Mouse (Mus musculus) spleen, adult 2 months (tissue): ENCODE data around the gene St6galnac3. TPM values are rescaled to one million over a fixed set of nuclear protein-coding genes. Genes with fewer than 3 reads are reported as not detected.

Source experiments
- DNase-seq, 2 experiments: peaks; one replicate each; pipeline versions ENCODE4 v3.0.0 to v3.0.0-alpha.2; 2012 to 2021; ENCODE audit warnings: low spot score in 2 of 2, low read depth in 1 of 2
- H3K27ac ChIP-seq: fragments of 200-500 bp; 2 replicates; pipeline ENCODE4 v1.5.1; 2012; ENCODE audit warnings: low read length, inconsistent platforms; ENCODE audit not compliant: insufficient read depth
- H3K27me3 ChIP-seq: fragments of 200-500 bp; 2 replicates; pipeline ENCODE4 v1.6.1; 2012; ENCODE audit warnings: mild to moderate bottlenecking, moderate library complexity, low read length, inconsistent platforms; ENCODE audit not compliant: control insufficient read depth, insufficient read depth
- H3K36me3 ChIP-seq: fragments of 200-500 bp; 2 replicates; pipeline ENCODE4 v1.6.1; 2012; ENCODE audit warnings: mild to moderate bottlenecking, low read length, inconsistent platforms; ENCODE audit not compliant: control insufficient read depth, insufficient read depth
- H3K4me1 ChIP-seq: fragments of 200-500 bp; 2 replicates; pipeline ENCODE4 v1.6.1; 2011; ENCODE audit warnings: inconsistent platforms; ENCODE audit not compliant: control insufficient read depth, insufficient read depth, insufficient read length
- H3K4me3 ChIP-seq: fragments of 200-500 bp; 2 replicates; pipeline ENCODE4 v1.5.1; 2011; ENCODE audit warnings: mild to moderate bottlenecking, inconsistent platforms; ENCODE audit not compliant: insufficient read depth, insufficient read length; ENCODE audit errors: extremely low read depth
- CTCF ChIP-seq: fragments of 200-500 bp; IDR thresholded peaks from 2 replicates; pipeline ENCODE4 v1.5.1; 2011; ENCODE audit warnings: mild to moderate bottlenecking, inconsistent platforms; ENCODE audit not compliant: insufficient read depth, insufficient read length, insufficient replicate concordance; ENCODE audit errors: extremely low read depth
- POLR2A ChIP-seq: fragments of 200-500 bp; IDR thresholded peaks from 2 replicates; pipeline ENCODE4 v1.6.1; 2011; ENCODE audit warnings: low read depth, low read length, inconsistent platforms
- WGBS: fragments of 180-500 bp; shearing (Covaris S2); methylation state at CpG from one replicate; pipeline ENCODE4 v1.1.7; 2018; 5-methylcytosine and 5-hydroxymethylcytosine counted together
- polyA plus RNA-seq: library from polyadenylated mRNA; depleted of rRNA; stranded (reverse); fragments of >200 nt; gene quantifications from 2 replicates; pipeline ENCODE4 v1.2.3, GENCODE M21; 2012

Gene St6galnac3
- polyA plus RNA-seq, 1 experiment: 3.0 TPM

DNA sequence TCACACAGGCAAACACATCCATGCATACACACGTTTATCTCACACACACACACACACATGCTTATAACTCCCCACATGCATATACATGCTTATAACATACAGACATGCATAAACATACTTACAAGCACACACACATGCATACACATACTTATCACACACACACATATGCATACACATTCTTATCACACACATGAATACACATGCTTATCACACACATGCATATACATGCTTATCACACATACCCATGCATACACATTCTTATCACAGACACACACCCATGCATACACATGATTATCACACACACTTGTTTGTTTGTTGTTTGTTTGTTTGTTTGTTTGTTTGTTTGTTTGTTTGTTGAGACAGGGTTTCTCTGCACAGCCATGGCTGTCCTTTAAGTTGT, 40.1 kb downstream of the St6galnac3 start:
- DNase-seq: no peak
- Histone ChIP-seq H3K27ac (no peak overlapping the region), H3K36me3 (no peaks in the 10 kb centered on the region), H3K4me1 (peaks cover 7% of the 10 kb centered on the region; the same call in 1 of the 2 replicates), H3K4me3 (no peak overlapping the region), H3K27me3 (no peaks in the 10 kb centered on the region)
- TF ChIP-seq CTCF: no peak
- TF ChIP-seq POLR2A: no peak
- WGBS: 72% methylated on average over 1 of the region's 1 CpGs

DNA sequence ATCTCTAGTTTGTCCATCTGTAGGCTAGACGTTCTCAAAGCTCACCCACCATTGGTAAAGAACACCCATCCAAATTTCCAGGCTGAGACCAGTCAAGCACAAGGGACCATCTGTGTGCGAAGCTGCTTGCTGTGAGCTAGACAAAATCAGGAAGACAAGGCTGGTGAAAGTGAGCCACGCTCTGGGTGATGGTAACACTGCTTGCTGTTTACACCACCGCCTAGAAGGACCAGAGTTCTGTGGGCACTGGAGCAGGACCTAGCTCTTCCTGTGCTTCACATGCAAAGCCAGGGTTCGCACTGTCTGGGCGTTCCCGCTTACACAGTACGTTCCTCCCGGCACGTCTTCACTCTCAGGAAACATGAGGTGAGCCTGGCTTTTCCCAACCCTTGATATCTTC, 42.7 kb downstream of the St6galnac3 start:
- peak overlapping the region; percentile 74 for H3K27ac ChIP-seq
- no peaks in the 10 kb centered on the region for H3K36me3 ChIP-seq
- H3K27me3 ChIP-seq: no peaks in the 10 kb centered on the region
- 57% methylated on average over 10 of the region's 10 CpGs for WGBS
- peaks cover 7% of the 10 kb centered on the region; the same call in 1 of the 2 replicates for H3K4me1 ChIP-seq
- peak overlapping the region; percentile 50; the same call in 1 of the 2 replicates for H3K4me3 ChIP-seq
- no peak; the same call in 1 of the 2 replicates for TF ChIP-seq POLR2A
- no peak for TF ChIP-seq CTCF
- peak; percentile 14 to 38 for DNase-seq

DNA sequence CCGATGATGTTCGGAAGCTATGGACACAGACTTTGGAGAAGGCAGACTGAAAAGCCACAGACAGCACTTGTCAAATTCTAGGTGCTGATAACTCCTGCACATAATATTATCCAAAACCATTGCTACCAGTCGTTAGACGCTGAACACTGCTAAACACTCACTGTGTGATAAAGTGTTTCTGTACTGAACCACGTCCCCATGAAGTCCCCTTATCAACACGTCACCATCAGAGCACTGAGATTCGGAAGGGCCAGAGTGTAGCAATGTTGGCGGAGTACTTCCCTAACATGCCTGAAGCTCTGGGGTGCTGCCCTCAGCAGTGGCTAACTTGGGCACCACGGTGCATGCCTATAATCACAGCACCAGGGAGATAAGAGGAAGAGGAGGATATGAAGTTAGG, 43.3 kb downstream of the St6galnac3 start:
- Histone ChIP-seq H3K27ac (peak overlapping the region; percentile 34; the same call in 1 of the 2 replicates), H3K4me1 (peaks cover 7% of the 10 kb centered on the region; the same call in 1 of the 2 replicates), H3K36me3 (no peaks in the 10 kb centered on the region), H3K27me3 (no peaks in the 10 kb centered on the region), H3K4me3 (no peak overlapping the region)
- WGBS: 87% methylated on average over 9 of the region's 9 CpGs
- no peak for TF ChIP-seq POLR2A
- no peak for TF ChIP-seq CTCF
- DNase-seq: no peak

DNA sequence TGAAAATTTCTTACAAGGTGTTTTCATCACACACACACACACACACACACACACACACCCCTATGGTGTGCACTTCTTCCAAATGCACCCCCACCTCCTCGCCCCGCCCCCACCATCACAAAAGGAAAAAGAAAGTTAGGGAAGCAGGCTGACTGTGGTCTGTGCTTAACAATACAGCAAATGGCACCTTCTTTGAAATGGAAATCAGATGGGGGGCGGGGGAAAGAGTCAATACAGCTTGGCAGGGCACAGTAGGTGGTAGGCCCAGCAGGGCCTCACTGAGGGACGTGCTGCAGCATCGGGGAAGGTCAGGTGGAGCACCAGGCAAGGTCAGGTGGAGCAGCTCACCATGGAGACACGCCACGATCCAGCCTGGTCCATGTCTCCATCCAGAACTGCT, 49.1 kb downstream of the St6galnac3 start:
- Histone ChIP-seq H3K27me3 (no peaks in the 10 kb centered on the region), H3K27ac (no peak overlapping the region), H3K4me3 (no peak overlapping the region), H3K4me1 (no peaks in the 10 kb centered on the region; the same call in 1 of the 2 replicates), H3K36me3 (no peaks in the 10 kb centered on the region)
- 92% methylated on average over 7 of the region's 7 CpGs for WGBS
- no peak for TF ChIP-seq POLR2A
- no peak for TF ChIP-seq CTCF
- no peak for DNase-seq

DNA sequence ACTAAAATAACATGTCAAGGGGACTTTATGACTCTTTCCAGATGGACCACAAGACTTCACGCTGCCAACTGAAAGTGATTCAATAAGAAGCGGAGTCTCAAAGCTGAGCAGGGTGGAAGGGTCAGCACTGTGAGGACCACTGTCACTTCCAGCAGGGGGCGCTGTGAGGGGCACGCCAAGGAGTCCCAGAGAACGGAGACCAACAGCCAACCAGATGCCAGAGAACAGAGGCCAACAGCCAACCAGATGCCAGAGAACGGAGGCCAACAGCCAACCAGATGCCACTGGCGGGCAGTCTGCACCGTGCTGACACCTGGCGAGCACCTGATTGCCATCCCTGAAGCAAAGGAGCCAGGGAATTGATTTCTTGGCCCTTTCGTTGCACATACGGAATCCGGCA, 49.9 kb downstream of the St6galnac3 start:
- 87% methylated on average over 12 of the region's 12 CpGs for WGBS
- Histone ChIP-seq H3K27ac (no peak overlapping the region), H3K27me3 (no peaks in the 10 kb centered on the region), H3K4me3 (no peak overlapping the region), H3K36me3 (no peaks in the 10 kb centered on the region), H3K4me1 (no peaks in the 10 kb centered on the region)
- peak in 1 of 2 experiments; percentile 13 for DNase-seq
- TF ChIP-seq CTCF (peak; percentile 29; the same call in 1 of the 2 replicates), POLR2A (no peak)

DNA sequence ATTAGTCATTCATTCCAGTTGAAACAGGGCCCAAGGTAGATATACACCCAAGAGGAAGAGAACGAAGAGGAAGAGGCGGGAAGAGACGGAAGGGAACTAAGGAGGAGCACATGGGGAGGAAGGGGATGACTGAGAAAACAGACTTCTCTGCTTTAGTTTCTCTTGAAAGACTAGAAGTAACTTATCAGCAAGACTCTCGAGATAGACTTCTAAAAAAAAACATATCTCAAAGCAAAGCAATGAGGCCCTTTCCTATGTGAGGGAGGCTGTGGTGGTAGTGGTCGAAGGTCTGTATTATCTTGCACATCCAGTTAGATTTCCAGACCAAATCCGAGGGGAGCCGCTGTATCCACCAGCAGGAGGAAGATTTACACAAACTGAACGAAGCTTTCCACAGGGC, 50.6 kb downstream of the St6galnac3 start:
- 80% methylated on average over 8 of the region's 8 CpGs for WGBS

DNA sequence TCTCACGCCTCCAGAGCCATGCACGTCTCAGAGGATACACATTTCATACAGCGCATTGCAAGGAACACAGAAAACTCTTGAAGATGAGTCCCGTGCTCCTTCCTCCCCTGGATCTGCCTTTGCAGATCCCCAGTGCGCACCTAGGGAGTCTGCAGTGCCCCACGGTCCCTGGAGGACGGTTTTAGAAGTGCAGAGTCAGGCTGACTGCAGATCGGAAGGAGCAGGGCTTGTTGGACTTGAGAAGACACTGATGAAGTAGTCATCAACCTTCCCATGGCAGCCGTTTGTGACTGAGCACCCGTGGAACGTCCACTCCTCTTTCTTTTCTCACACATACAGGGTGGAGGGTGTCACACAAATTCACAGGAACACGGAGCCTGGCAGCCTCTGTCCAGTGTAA, 51.5 kb downstream of the St6galnac3 start:
- 90% methylated on average over 12 of the region's 12 CpGs for WGBS
- no peak for DNase-seq
- Histone ChIP-seq H3K4me1 (no peaks in the 10 kb centered on the region), H3K27ac (no peak overlapping the region), H3K4me3 (no peak overlapping the region), H3K36me3 (no peaks in the 10 kb centered on the region), H3K27me3 (no peaks in the 10 kb centered on the region)
- TF ChIP-seq CTCF (no peak), POLR2A (no peak)

More for the DNA sequence above, 50.6 kb downstream of the St6galnac3 start:
- no peak for DNase-seq
- Histone ChIP-seq H3K27ac (no peak overlapping the region), H3K4me1 (no peaks in the 10 kb centered on the region), H3K27me3 (no peaks in the 10 kb centered on the region), H3K4me3 (no peak overlapping the region), H3K36me3 (no peaks in the 10 kb centered on the region)
- TF ChIP-seq CTCF (no peak), POLR2A (no peak)
